Comparison of ENCODE assay signal across 26 mouse cellular contexts in the genomic region with DNA sequence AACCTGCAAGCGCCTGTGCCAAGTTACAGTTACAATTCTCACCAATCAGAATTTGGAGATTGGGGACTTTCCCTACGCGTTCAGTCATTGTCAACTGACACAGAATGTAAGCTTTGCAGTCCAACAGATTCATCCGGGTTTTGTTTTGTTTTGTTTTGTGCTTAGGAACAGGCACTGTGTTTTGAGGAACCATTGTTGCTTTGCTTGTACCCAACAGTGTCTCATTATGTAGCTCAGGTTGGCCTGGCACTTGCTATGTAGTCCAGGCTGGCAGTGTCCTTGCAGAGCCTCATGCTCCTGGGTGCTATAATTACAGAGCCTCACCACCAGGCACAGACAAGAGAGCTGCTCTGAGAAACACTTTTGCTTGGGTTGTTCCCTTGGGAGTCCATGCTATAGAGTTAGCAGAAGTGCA. TPM values are rescaled to one million over a fixed set of nuclear protein-coding genes. Genes with fewer than 3 reads are reported as not detected.
DNase-seq lines count a peak whose midpoint lies in the region; ATAC-seq and TF ChIP-seq lines count a peak whose summit lies in the region.
"Had no signal": no experiment of that assay in that cellular context is flagged by ENCODE, and none has a peak within 500 bp of the region (broad histone marks: within the 10 kb centered on the region; RNA-seq: fewer than 3 reads in every experiment).

No protein-coding gene starts in this region.

- peak overlapping the region; percentile 84 for H3K27ac ChIP-seq in spleen, adult 2 months (ENCODE audit: insufficient read depth, low read length)
- H3K27ac ChIP-seq: forebrain, embryonic 13.5 days; heart, embryonic 13.5 days; hindbrain, embryonic 10.5 days; hindbrain, embryonic 15.5 days; limb, embryonic 10.5 days; limb, embryonic 15.5 days; liver, embryonic 14.5 days; stomach, embryonic 15.5 days had no signal

- 52% methylated on average over 4 of the region's 4 CpGs for WGBS in spleen, adult 2 months

- ATAC-seq in CD4-positive, CD25-positive, alpha-beta regulatory T cell, adult 4 months: peak; percentile 32
- ATAC-seq: forebrain, embryonic 13.5 days had no signal

- H3K27me3 ChIP-seq in spleen, adult 2 months (ENCODE audit: control insufficient read depth, insufficient read depth, low read length): no peaks in the 10 kb centered on the region
- H3K27me3 ChIP-seq: forebrain, embryonic 13.5 days; limb, embryonic 15.5 days; megakaryocyte, embryonic 14.5 days; stomach, embryonic 15.5 days had no signal

- TF ChIP-seq CTCF in spleen, adult 2 months (IDR thresholded peaks at IDR 0.05; ENCODE audit: extremely low read depth, insufficient read depth, insufficient read length, insufficient replicate concordance): no peak

- peak; percentile 23 for DNase-seq in kidney, adult 9 months
- DNase-seq in kidney, postnatal 36 days: no peak
- DNase-seq in spleen, adult 2 months (ENCODE audit: low read depth in 1 of 2, low spot score in 2 of 2): peak in 1 of 2 experiments; percentile 78
- no peak for DNase-seq in spleen, postnatal 14 days (ENCODE audit: low spot score in 2 of 2)
- DNase-seq in urinary bladder, postnatal 14 days (ENCODE audit: low spot score): no peak
- DNase-seq in retina, embryonic 14.5 days (ENCODE audit: low spot score): no peak
- DNase-seq: adrenal gland, postnatal 14 days; cerebellum, adult 11 months; cerebellum, adult 9-10 months; cerebellum, postnatal 36 days; heart, postnatal 10 days; layer of hippocampus, postnatal 36 days; lung, adult 2 months; midbrain, embryonic 14.5 days; right cerebral cortex, postnatal 25 days; spleen, adult 18-20 months had no signal

- H3K36me3 ChIP-seq in spleen, adult 2 months (ENCODE audit: control insufficient read depth, insufficient read depth, low read length): peaks cover 3% of the 10 kb centered on the region
- H3K36me3 ChIP-seq: heart, embryonic 13.5 days; hindbrain, embryonic 10.5 days; hindbrain, embryonic 15.5 days; limb, embryonic 10.5 days; limb, embryonic 15.5 days; stomach, embryonic 15.5 days had no signal

- TF ChIP-seq POLR2A in spleen, adult 2 months (IDR thresholded peaks at IDR 0.05; ENCODE audit: low read depth, low read length): no peak

- H3K4me1 ChIP-seq in spleen, adult 2 months (ENCODE audit: control insufficient read depth, insufficient read depth, insufficient read length): peaks cover 32% of the 10 kb centered on the region; the same call in 1 of the 2 replicates
- H3K4me1 ChIP-seq: stomach, embryonic 15.5 days had no signal

- H3K4me3 ChIP-seq in spleen, adult 2 months (ENCODE audit: extremely low read depth, insufficient read depth, insufficient read length): no peak overlapping the region
- H3K4me3 ChIP-seq: forebrain, embryonic 13.5 days; heart, embryonic 13.5 days; hindbrain, embryonic 10.5 days; hindbrain, embryonic 15.5 days; limb, embryonic 10.5 days; limb, embryonic 15.5 days; megakaryocyte, embryonic 14.5 days; stomach, embryonic 15.5 days had no signal

RNA-seq across cellular contexts. Expression of a gene that starts 15.9 kb away (rescaled TPM):
- polyA plus RNA-seq in spleen, adult 2 months (2012; rRNA removed): 3.9 and 6.1 TPM in 2 replicates
- polyA plus RNA-seq in CD4-positive, CD25-positive, alpha-beta regulatory T cell, adult 4 months (2017; shearing (Covaris generic)): 1 to 10 TPM in 1 of 2 experiments, under 1 TPM in 1; 0.92 to 4.1 TPM

RNA-seq across cellular contexts. Expression of a gene that starts 16.4 kb away (rescaled TPM):
- polyA plus RNA-seq in spleen, adult 2 months (2012; rRNA removed): 53.6 and 63.6 TPM in 2 replicates
- 1 to 10 TPM in 1 of 2 experiments, under 1 TPM in 1; 0.77 to 2.1 TPM for polyA plus RNA-seq in CD4-positive, CD25-positive, alpha-beta regulatory T cell, adult 4 months (2017; shearing (Covaris generic))

RNA-seq across cellular contexts. Expression of a gene that starts 25.2 kb away (rescaled TPM):
- polyA plus RNA-seq in spleen, adult 2 months (2012; rRNA removed): 24.4 and 24.7 TPM in 2 replicates
- polyA plus RNA-seq in CD4-positive, CD25-positive, alpha-beta regulatory T cell, adult 4 months (2017; shearing (Covaris generic)): 1 to 10 TPM; 2.0 to 3.7 TPM

RNA-seq across cellular contexts. Expression of a gene that starts 29.1 kb away (rescaled TPM):
- polyA plus RNA-seq in spleen, adult 2 months (2012; rRNA removed): 10.6 and 13.0 TPM in 2 replicates
- polyA plus RNA-seq in CD4-positive, CD25-positive, alpha-beta regulatory T cell, adult 4 months (2017; shearing (Covaris generic)): 100 to 1,000 TPM; 189 to 229 TPM

RNA-seq across cellular contexts. Expression of a gene that starts 42.3 kb away (rescaled TPM):
- polyA plus RNA-seq in spleen, adult 2 months (2012; rRNA removed): 2,204 and 3,047 TPM in 2 replicates
- polyA plus RNA-seq in CD4-positive, CD25-positive, alpha-beta regulatory T cell, adult 4 months (2017; shearing (Covaris generic)): 1,000 to 10,000 TPM; 1,099 to 1,661 TPM

Comparison
In these comparisons a context has a peak if more than half of its experiments do, and no peak if none do; other contexts are left out.
1. RNA of a gene that starts 16.4 kb away (polyA plus RNA-seq): 53.6 to 63.6 TPM in spleen, adult 2 months; 0.77 to 2.1 TPM in CD4-positive, CD25-positive, alpha-beta regulatory T cell, adult 4 months; every median in the first group is over 10 times any median in the second.